Mouse (Mus musculus) forebrain, postnatal 0 days (tissue): Measurements from ENCODE around the gene Swt1. TPM values are rescaled to one million over a fixed set of nuclear protein-coding genes. Genes with fewer than 3 reads are reported as not detected.

ENCODE experiments used
- ATAC-seq: fragments of 200-750 bp; cut with Nextera tagmentation; 2 replicates; pipeline ENCODE4 v1.8.0; 2017; ENCODE audit warnings: mild to moderate bottlenecking, moderate library complexity
- DNase-seq: peaks from one replicate; pipeline ENCODE4 v3.0.0-alpha.2; 2015
- H3K27ac ChIP-seq: fragments of 300-500 bp; sonication (generic); 2 replicates; pipeline ENCODE4 v1.5.1; 2014; ENCODE audit warnings: low read depth, mild to moderate bottlenecking, antibody characterized with exemption, low read length, moderate library complexity, mixed read lengths
- H3K27me3 ChIP-seq: fragments of 300-500 bp; sonication (generic); 2 replicates; pipeline ENCODE4 v1.6.1; 2014; ENCODE audit warnings: mild to moderate bottlenecking, low read length, mixed read lengths; ENCODE audit not compliant: insufficient read depth
- H3K36me3 ChIP-seq: fragments of 300-500 bp; sonication (generic); 2 replicates; pipeline ENCODE4 v1.6.1; 2014; ENCODE audit warnings: mild to moderate bottlenecking, moderate library complexity; ENCODE audit not compliant: insufficient read depth
- H3K4me1 ChIP-seq: fragments of 300-500 bp; sonication (generic); 2 replicates; pipeline ENCODE4 v1.6.1; 2014; ENCODE audit warnings: antibody characterized with exemption; ENCODE audit not compliant: insufficient read depth
- H3K4me2 ChIP-seq: fragments of 300-500 bp; sonication (generic); 2 replicates; pipeline ENCODE4 v1.6.1; 2014; ENCODE audit warnings: low read depth, mild to moderate bottlenecking, moderate library complexity
- H3K4me3 ChIP-seq: fragments of 300-500 bp; sonication (generic); 2 replicates; pipeline ENCODE4 v1.5.1; 2014; ENCODE audit warnings: low read depth, low read length, mixed read lengths
- H3K9ac ChIP-seq: fragments of 300-500 bp; sonication (generic); 2 replicates; pipeline ENCODE4 v1.6.1; 2014; ENCODE audit warnings: mild to moderate bottlenecking
- H3K9me3 ChIP-seq: fragments of 300-500 bp; sonication (generic); 2 replicates; pipeline ENCODE4 v1.6.1; 2016; ENCODE audit warnings: low read length
- CTCF ChIP-seq: sonication (generic); IDR thresholded peaks from 2 replicates; pipeline ENCODE4 v1.5.1; 2016; ENCODE audit warnings: antibody characterized with exemption, control low read depth, low read depth
- WGBS: fragments of 180-500 bp; shearing (Covaris S2); extraction: QIAGEN DNeasy Blood & Tissue Kit; methylation state at CpG from one replicate; pipeline ENCODE4 v1.1.7; 2014; 5-methylcytosine and 5-hydroxymethylcytosine counted together
- polyA plus RNA-seq: library from polyadenylated mRNA; unstranded; fragments of >200 nt; fragmentation: Nextera tagmentation; extraction: Ambion mirVana; gene quantifications from 2 replicates; pipeline ENCODE4 v1.2.1, GENCODE M21; 2015
- total RNA-seq: library from RNA; depleted of rRNA; stranded (reverse); fragments of >200 nt; gene quantifications from 2 replicates; pipeline ENCODE4 v1.2.3, GENCODE M21; 2014

Swt1 gene
- total and polyA plus RNA-seq, 2 experiments from 2014 or later, result 12.6 to 14.4 TPM

- TF ChIP-seq CTCF, result no peak
- ATAC-seq, result no peak
- H3K9me3 ChIP-seq, result no peaks in the 10 kb centered on the region
- H3K9ac ChIP-seq, result no peak overlapping the region
- no peaks in the 10 kb centered on the region for H3K27me3 ChIP-seq
- H3K4me3 ChIP-seq, result no peak overlapping the region
- no peak overlapping the region for H3K4me2 ChIP-seq
- H3K27ac ChIP-seq, result no peak overlapping the region
- DNase-seq, result no peak
- peaks cover 10% of the 10 kb centered on the region for H3K36me3 ChIP-seq
- WGBS, result 87% methylated on average over 3 of the region's 3 CpGs
- no peaks in the 10 kb centered on the region; the same call in 1 of the 2 replicates for H3K4me1 ChIP-seq
Observed at GRCm38 (mm10) chr1:151422178-151422577, 6.1 kb downstream of the Swt1 start.

DNA sequence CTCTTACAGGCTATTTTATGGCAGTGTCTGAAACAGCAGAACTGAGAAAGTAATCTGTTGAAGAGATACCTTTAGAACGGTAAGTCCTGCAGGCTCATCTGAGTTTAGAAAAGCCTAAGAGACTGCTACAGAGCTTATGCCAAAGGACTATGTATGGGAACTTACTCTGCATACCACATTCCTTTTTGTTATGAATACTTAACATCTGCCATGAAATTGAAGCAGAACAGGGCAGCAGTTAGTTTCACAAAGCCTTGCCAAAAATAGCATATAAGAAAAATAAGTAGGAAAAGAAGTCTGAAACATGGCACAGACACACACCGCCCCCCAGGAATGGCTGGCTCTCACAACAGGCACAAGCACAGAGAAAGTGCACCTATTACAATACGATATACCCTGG is 18.4 kb downstream of the Swt1 start:
- Histone ChIP-seq H3K4me2 (no peak overlapping the region), H3K4me3 (no peak overlapping the region), H3K9ac (no peak overlapping the region), H3K27me3 (no peaks in the 10 kb centered on the region), H3K4me1 (no peaks in the 10 kb centered on the region), H3K9me3 (no peaks in the 10 kb centered on the region), H3K27ac (no peak overlapping the region), H3K36me3 (peaks cover 11% of the 10 kb centered on the region)
- no peak for TF ChIP-seq CTCF
- 85% methylated on average over 3 of the region's 3 CpGs for WGBS
- ATAC-seq (no peak), DNase-seq (no peak)

DNA sequence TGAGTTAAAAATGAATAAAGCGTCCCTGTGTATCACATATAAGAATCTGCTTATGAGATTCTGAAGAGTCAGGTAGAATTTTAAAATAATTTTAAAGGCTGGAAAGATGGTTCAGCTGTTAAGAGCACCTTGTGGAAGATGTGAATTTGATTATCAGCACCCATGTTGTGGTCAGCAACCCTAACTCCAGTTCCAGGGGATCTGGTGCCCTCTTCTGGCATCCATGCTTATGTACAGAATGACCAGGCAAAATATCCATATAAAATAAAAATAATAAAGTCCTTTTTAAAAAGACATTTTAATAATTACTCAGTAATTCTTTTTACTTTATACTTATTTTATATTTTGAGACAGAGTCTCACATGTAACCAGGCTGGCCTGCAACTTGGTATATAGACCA is 38.2 kb downstream of the Swt1 start:
- H3K9ac ChIP-seq, result no peak overlapping the region
- H3K27me3 ChIP-seq, result no peaks in the 10 kb centered on the region
- no peak overlapping the region for H3K4me3 ChIP-seq
- H3K27ac ChIP-seq, result no peak overlapping the region
- DNase-seq, result no peak
- ATAC-seq, result no peak
- H3K4me2 ChIP-seq, result no peak overlapping the region
- no peaks in the 10 kb centered on the region for H3K9me3 ChIP-seq
- 0 out of 2 replicates have a peak, but pooled peaks cover 4% of the 10 kb centered on the region for H3K36me3 ChIP-seq
- peak; percentile 34 for TF ChIP-seq CTCF
- 100% methylated on average over 1 of the region's 1 CpGs for WGBS
- no peaks in the 10 kb centered on the region for H3K4me1 ChIP-seq

GRCm38 (mm10) chr1:151377353-151377752 is 50.9 kb downstream of the Swt1 start:
- H3K9me3 ChIP-seq, result no peaks in the 10 kb centered on the region
- no peaks in the 10 kb centered on the region for H3K4me1 ChIP-seq
- ATAC-seq (no peak), DNase-seq (no peak)
- H3K36me3 ChIP-seq, result peaks cover 4% of the 10 kb centered on the region; the same call in 1 of the 2 replicates
- 82% methylated on average over 3 of the region's 3 CpGs for WGBS
- H3K27ac ChIP-seq, result no peak overlapping the region
- no peak overlapping the region for H3K4me3 ChIP-seq
- no peak overlapping the region for H3K4me2 ChIP-seq
- no peaks in the 10 kb centered on the region for H3K27me3 ChIP-seq
- H3K9ac ChIP-seq, result no peak overlapping the region
- no peak for TF ChIP-seq CTCF

DNA sequence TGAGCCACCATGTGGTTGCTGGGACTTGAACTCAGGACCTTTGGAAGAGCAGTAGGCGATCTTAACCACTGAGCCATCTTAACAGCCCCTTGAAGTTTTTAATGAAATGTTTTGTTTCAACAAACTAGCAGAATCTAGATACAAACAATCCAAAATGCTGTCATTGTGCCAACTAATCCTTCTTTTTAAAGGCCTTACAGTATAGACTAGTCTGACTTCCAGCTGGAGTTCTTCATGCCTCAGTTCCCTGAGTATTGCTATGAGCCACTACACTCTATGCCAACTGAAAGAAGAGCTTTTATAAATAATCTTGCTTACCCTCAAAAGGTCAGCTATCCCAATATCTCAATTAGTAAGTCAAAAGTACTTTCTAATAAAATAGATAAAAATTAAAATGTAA is 55.4 kb downstream of the Swt1 start:
- no peak overlapping the region for H3K4me3 ChIP-seq
- H3K4me2 ChIP-seq, result no peak overlapping the region
- ATAC-seq (no peak), DNase-seq (no peak)
- no peak for TF ChIP-seq CTCF
- H3K4me1 ChIP-seq, result no peaks in the 10 kb centered on the region
- H3K9ac ChIP-seq, result no peak overlapping the region
- WGBS, result 85% methylated on average over 1 of the region's 1 CpGs
- H3K27me3 ChIP-seq, result no peaks in the 10 kb centered on the region
- H3K27ac ChIP-seq, result no peak overlapping the region
- peaks cover 14% of the 10 kb centered on the region for H3K36me3 ChIP-seq
- H3K9me3 ChIP-seq, result no peaks in the 10 kb centered on the region

GRCm38 (mm10) chr1:151371543-151371942 is 56.7 kb downstream of the Swt1 start:
- Histone ChIP-seq H3K36me3 (peaks cover 19% of the 10 kb centered on the region), H3K4me3 (no peak overlapping the region), H3K4me1 (no peaks in the 10 kb centered on the region), H3K4me2 (no peak overlapping the region), H3K27ac (no peak overlapping the region), H3K27me3 (no peaks in the 10 kb centered on the region), H3K9me3 (no peaks in the 10 kb centered on the region), H3K9ac (no peak overlapping the region)
- DNase-seq, result no peak
- TF ChIP-seq CTCF, result no peak
- 87% methylated on average over 5 of the region's 5 CpGs for WGBS
- no peak for ATAC-seq

DNA sequence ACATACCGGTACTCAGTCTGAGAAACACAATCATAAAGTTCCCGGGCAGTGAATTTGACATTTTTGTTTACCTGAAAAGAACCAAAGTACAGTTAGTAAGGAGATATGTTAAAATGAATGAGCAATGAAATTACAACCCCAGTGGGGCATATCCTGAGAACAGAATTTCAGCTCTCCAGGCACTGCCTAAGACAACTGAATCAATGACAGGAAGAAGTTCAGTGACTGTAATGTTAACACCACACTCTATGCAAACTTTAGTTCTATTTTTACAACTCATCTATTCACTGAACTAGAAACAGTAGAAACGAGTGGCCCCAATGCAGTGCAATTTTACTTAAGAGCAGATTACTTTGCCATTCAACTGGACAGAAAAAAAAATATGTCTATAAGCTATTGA is 57.7 kb downstream of the Swt1 start:
- H3K4me1 ChIP-seq, result no peaks in the 10 kb centered on the region
- H3K4me2 ChIP-seq, result no peak overlapping the region
- TF ChIP-seq CTCF, result no peak
- peaks cover 29% of the 10 kb centered on the region for H3K36me3 ChIP-seq
- H3K27me3 ChIP-seq, result no peaks in the 10 kb centered on the region
- ATAC-seq (no peak), DNase-seq (no peak)
- no peak overlapping the region for H3K9ac ChIP-seq
- H3K9me3 ChIP-seq, result no peaks in the 10 kb centered on the region
- WGBS, result 82% methylated on average over 3 of the region's 3 CpGs
- H3K4me3 ChIP-seq, result no peak overlapping the region
- H3K27ac ChIP-seq, result no peak overlapping the region

DNA sequence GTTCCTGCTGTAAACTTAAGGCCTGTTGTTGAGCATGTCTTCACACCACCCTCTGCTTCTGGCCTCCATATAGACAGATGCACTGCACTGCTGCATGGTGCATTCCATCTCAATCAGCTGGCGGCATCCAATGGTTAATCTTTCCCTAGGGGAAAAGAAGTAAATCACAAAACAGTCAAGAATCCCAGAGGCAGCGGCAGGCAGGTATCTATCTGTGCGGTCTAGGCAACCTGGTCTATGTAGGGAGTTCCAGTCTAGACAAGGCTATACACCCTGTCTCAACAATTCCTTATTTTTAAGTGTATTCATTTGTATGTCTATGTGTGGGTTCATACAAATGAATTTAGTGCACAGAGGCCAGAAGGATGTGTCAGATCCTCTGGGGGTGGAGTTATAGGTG is 59.8 kb downstream of the Swt1 start:
- no peak overlapping the region for H3K4me2 ChIP-seq
- 97% methylated on average over 3 of the region's 3 CpGs for WGBS
- H3K27me3 ChIP-seq, result no peaks in the 10 kb centered on the region
- H3K9ac ChIP-seq, result no peak overlapping the region
- peaks cover 40% of the 10 kb centered on the region for H3K36me3 ChIP-seq
- no peak overlapping the region for H3K27ac ChIP-seq
- ATAC-seq (no peak), DNase-seq (no peak)
- no peaks in the 10 kb centered on the region for H3K9me3 ChIP-seq
- H3K4me1 ChIP-seq, result no peaks in the 10 kb centered on the region
- H3K4me3 ChIP-seq, result no peak overlapping the region
- no peak for TF ChIP-seq CTCF
